Mouse (Mus musculus): ENCODE data around the gene 4930503B20Rik. TPM values are rescaled to one million over a fixed set of nuclear protein-coding genes. Genes with fewer than 3 reads are reported as not detected.

4930503B20Rik gene
- polyA plus RNA-seq, 1 experiment from 2014 or later = not detected

GRCm38 (mm10) chr3:146632506-146632905 lies 18.6 kb downstream of the 4930503B20Rik start:
- no peak overlapping the region for H3K27ac ChIP-seq
- DNase-seq (ENCODE audit: low spot score) = no peak
- 87% methylated on average over 5 of the region's 5 CpGs for WGBS
- H3K4me3 ChIP-seq = no peak overlapping the region
- peaks cover 12% of the 10 kb centered on the region; the same call in 1 of the 2 replicates for H3K4me1 ChIP-seq
- H3K27me3 ChIP-seq (ENCODE audit: insufficient read depth, poor library complexity, severe bottlenecking) = no peaks in the 10 kb centered on the region
- no peaks in the 10 kb centered on the region for H3K36me3 ChIP-seq
- no peaks in the 10 kb centered on the region for H3K9me3 ChIP-seq

DNA sequence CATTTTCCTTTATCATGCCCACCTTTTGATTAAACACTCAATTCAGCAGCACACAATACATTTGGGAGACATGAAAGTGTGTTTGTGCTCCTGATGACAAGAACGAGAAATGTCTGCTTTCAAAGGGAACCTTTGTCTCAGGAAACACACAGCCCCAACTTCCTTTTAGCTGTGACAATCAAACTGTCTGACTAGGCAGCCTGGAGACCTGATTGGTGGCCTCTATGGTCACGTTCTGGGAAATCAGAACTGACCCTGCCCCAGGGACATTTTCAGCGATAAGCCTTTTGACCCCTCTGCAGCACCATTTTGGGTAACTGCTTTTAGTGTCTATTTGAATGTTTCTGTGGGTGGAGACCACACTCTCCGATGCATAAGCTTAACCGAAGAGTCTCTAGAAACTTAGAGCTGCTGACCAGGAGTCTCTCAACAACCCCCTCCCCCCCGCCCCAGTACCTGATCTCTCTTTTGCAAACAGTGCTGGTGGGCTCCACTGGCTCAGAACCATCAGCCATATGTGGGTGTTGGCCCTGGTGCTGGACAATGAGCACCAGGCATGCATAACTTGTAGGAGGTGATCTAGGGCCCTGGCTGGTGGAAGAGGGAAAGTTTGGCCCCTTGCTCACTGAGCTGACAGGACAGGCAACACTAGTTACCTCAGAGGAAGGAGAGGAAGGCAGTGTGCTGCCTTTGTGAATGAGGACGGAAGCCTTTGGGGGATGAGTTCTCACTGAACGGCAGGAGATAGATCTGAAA lies 22.7 kb downstream of the 4930503B20Rik start:
- Histone ChIP-seq H3K27ac (0 out of 2 replicates have a peak overlapping the region, but pooled peaks have one; percentile 44), H3K4me1 (peaks cover 12% of the 10 kb centered on the region; the same call in 1 of the 2 replicates), H3K4me3 (no peak overlapping the region), H3K27me3 (ENCODE audit: insufficient read depth, poor library complexity, severe bottlenecking) (no peaks in the 10 kb centered on the region), H3K9me3 (no peaks in the 10 kb centered on the region), H3K36me3 (no peaks in the 10 kb centered on the region)
- WGBS = 60% methylated on average over 8 of the region's 8 CpGs
- DNase-seq (ENCODE audit: low spot score) = no peak

GRCm38 (mm10) chr3:146625766-146626165 lies 25.4 kb downstream of the 4930503B20Rik start:
- DNase-seq (ENCODE audit: low spot score) = no peak
- Histone ChIP-seq H3K36me3 (no peaks in the 10 kb centered on the region), H3K27me3 (ENCODE audit: insufficient read depth, poor library complexity, severe bottlenecking) (no peaks in the 10 kb centered on the region), H3K4me3 (no peak overlapping the region), H3K27ac (no peak overlapping the region), H3K4me1 (peaks cover 12% of the 10 kb centered on the region; the same call in 1 of the 2 replicates), H3K9me3 (no peaks in the 10 kb centered on the region)
- 74% methylated on average over 4 of the region's 4 CpGs for WGBS

GRCm38 (mm10) chr3:146621966-146622365 lies 29.2 kb downstream of the 4930503B20Rik start:
- WGBS = 82% methylated on average over 11 of the region's 11 CpGs
- H3K4me3 ChIP-seq = no peak overlapping the region
- no peaks in the 10 kb centered on the region for H3K36me3 ChIP-seq
- H3K4me1 ChIP-seq = no peaks in the 10 kb centered on the region
- DNase-seq (ENCODE audit: low spot score) = no peak
- H3K9me3 ChIP-seq = no peaks in the 10 kb centered on the region
- no peaks in the 10 kb centered on the region for H3K27me3 ChIP-seq (ENCODE audit: insufficient read depth, poor library complexity, severe bottlenecking)
- no peak overlapping the region for H3K27ac ChIP-seq

DNA sequence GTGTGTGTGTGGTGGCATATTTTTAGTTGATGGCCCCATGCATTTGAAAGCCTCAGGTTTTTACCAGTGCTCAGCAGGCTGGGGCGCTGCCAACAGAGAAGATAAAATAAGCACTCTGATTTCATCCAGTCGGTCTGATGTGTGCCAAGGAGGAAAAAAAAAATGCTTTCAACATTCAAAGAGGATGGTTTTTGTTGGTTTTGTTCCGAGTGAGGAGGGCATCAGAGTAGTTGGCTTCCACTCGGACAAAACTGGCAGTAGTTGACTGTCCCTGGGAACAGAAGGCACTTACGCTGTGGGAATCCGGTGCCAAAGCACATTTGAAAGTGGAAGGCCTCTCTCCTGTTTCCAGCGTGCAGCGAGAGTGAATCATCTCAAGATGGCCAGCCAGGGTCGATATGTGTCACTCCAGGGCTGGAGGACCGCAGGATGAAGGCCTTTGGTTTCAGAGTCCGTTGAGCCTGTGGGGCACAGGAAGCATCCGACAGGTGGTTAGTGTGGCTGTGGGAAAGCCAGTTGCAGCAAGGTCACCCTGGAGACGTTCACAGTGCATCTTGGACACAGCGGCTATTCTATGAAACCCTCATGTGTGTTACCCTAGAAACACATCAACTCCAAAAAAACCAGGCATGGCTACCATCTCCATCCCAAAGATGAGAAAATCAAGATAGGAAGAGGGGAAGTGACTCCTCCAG lies 30.4 kb downstream of the 4930503B20Rik start:
- no peak overlapping the region for H3K27ac ChIP-seq
- H3K4me3 ChIP-seq = no peak overlapping the region
- H3K4me1 ChIP-seq = no peaks in the 10 kb centered on the region
- DNase-seq (ENCODE audit: low spot score) = no peak
- H3K27me3 ChIP-seq (ENCODE audit: insufficient read depth, poor library complexity, severe bottlenecking) = no peaks in the 10 kb centered on the region
- H3K9me3 ChIP-seq = no peaks in the 10 kb centered on the region
- WGBS = 79% methylated on average over 14 of the region's 14 CpGs
- no peaks in the 10 kb centered on the region for H3K36me3 ChIP-seq

GRCm38 (mm10) chr3:146620101-146620500 lies 31.0 kb downstream of the 4930503B20Rik start:
- H3K36me3 ChIP-seq = no peaks in the 10 kb centered on the region
- 82% methylated on average over 10 of the region's 10 CpGs for WGBS
- H3K27me3 ChIP-seq (ENCODE audit: insufficient read depth, poor library complexity, severe bottlenecking) = no peaks in the 10 kb centered on the region
- H3K4me3 ChIP-seq = no peak overlapping the region
- H3K9me3 ChIP-seq = no peaks in the 10 kb centered on the region
- H3K4me1 ChIP-seq = no peaks in the 10 kb centered on the region
- DNase-seq (ENCODE audit: low spot score) = no peak
- no peak overlapping the region for H3K27ac ChIP-seq

- no peaks in the 10 kb centered on the region for H3K36me3 ChIP-seq
These were observed 32.8 kb downstream of the 4930503B20Rik start for GRCm38 (mm10) chr3:146618357-146618756.

DNA sequence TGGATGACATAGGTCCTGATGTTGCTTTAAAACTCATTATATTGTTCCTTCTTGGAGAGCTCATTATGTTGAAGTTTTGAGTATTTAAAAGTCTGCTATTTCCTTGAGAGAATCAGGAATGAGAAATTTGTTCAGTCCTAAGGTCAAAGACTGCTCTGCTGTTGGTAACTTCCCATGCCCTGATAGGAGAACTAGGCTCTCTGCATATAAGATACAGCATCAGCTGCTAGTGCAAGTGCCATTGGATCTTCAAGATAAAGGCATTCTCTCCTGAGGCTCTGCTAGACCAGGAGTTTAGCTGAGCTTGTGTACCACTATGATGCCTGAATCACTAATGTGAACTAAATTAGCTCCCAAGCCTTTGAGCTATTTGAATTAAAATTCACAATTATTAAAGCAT lies 33.2 kb downstream of the 4930503B20Rik start:
- no peaks in the 10 kb centered on the region for H3K36me3 ChIP-seq
- H3K27me3 ChIP-seq (ENCODE audit: insufficient read depth, poor library complexity, severe bottlenecking) = no peaks in the 10 kb centered on the region
- no peaks in the 10 kb centered on the region for H3K9me3 ChIP-seq
- H3K4me1 ChIP-seq = no peaks in the 10 kb centered on the region
- DNase-seq (ENCODE audit: low spot score) = no peak
- H3K4me3 ChIP-seq = no peak overlapping the region
- no peak overlapping the region for H3K27ac ChIP-seq

More at GRCm38 (mm10) chr3:146618357-146618756, 32.8 kb downstream of the 4930503B20Rik start:
- H3K27ac ChIP-seq = no peak overlapping the region
- DNase-seq (ENCODE audit: low spot score) = no peak
- H3K27me3 ChIP-seq (ENCODE audit: insufficient read depth, poor library complexity, severe bottlenecking) = no peaks in the 10 kb centered on the region
- no peaks in the 10 kb centered on the region for H3K4me1 ChIP-seq
- 49% methylated on average over 4 of the region's 4 CpGs for WGBS
- H3K4me3 ChIP-seq = no peak overlapping the region
- H3K9me3 ChIP-seq = no peaks in the 10 kb centered on the region

- Histone ChIP-seq H3K27ac (no peak overlapping the region), H3K9me3 (no peaks in the 10 kb centered on the region)
- WGBS = 75% methylated on average over 5 of the region's 5 CpGs
These were observed 34.4 kb downstream of the 4930503B20Rik start for GRCm38 (mm10) chr3:146616533-146617283.

GRCm38 (mm10) chr3:146615496-146615895 lies 35.6 kb downstream of the 4930503B20Rik start, which contains the start of gene Dnase2b:
Gene Dnase2b (minus strand): TSS chr3:146615596.
- no peaks in the 10 kb centered on the region for H3K36me3 ChIP-seq
- no peaks in the 10 kb centered on the region for H3K9me3 ChIP-seq
- H3K27ac ChIP-seq = no peak within 1 kb of the TSS
- no peak within 1 kb of the TSS for H3K4me3 ChIP-seq
- 86% methylated on average over 4 of the region's 4 CpGs for WGBS
- no peak for DNase-seq (ENCODE audit: low spot score)
- H3K27me3 ChIP-seq (ENCODE audit: insufficient read depth, poor library complexity, severe bottlenecking) = no peaks in the 10 kb centered on the region
- no peaks in the 10 kb centered on the region for H3K4me1 ChIP-seq

More at GRCm38 (mm10) chr3:146616533-146617283, 34.4 kb downstream of the 4930503B20Rik start:
- Histone ChIP-seq H3K27me3 (ENCODE audit: insufficient read depth, poor library complexity, severe bottlenecking) (no peaks in the 10 kb centered on the region), H3K4me1 (no peaks in the 10 kb centered on the region), H3K36me3 (no peaks in the 10 kb centered on the region), H3K4me3 (no peak overlapping the region)
- DNase-seq (ENCODE audit: low spot score) = no peak

DNA sequence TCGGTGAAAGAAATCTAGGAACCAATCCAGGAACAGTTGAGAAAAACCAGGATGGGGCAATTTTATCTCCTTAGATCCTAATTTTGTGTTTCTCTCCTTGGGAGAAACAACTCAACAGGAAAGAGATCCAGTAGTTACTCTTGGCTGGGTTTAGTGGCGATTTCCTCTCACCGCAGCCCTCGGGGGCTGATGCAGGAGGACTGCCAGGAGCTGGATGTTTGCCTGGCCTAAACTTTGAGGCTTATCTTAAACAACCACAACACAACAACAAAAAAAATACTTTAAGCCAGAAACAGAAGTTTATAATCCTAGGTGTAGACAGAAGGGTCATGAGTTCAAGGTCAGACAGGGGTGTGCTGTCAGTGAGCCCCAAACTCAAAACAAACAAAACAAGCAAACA lies 39.3 kb downstream of the 4930503B20Rik start:
- Histone ChIP-seq H3K4me3 (no peak overlapping the region), H3K27me3 (ENCODE audit: insufficient read depth, poor library complexity, severe bottlenecking) (no peaks in the 10 kb centered on the region), H3K36me3 (no peaks in the 10 kb centered on the region), H3K9me3 (no peaks in the 10 kb centered on the region), H3K27ac (no peak overlapping the region), H3K4me1 (no peaks in the 10 kb centered on the region)
- no peak for DNase-seq (ENCODE audit: low spot score)
- 71% methylated on average over 4 of the region's 4 CpGs for WGBS

- no peak overlapping the region for H3K27ac ChIP-seq
- DNase-seq (ENCODE audit: low spot score) = no peak
- no peaks in the 10 kb centered on the region for H3K36me3 ChIP-seq
- no peaks in the 10 kb centered on the region for H3K4me1 ChIP-seq
- no peaks in the 10 kb centered on the region for H3K27me3 ChIP-seq (ENCODE audit: insufficient read depth, poor library complexity, severe bottlenecking)
- no peak overlapping the region for H3K4me3 ChIP-seq
- H3K9me3 ChIP-seq = no peaks in the 10 kb centered on the region
- WGBS = 82% methylated on average over 4 of the region's 4 CpGs
These were observed 39.9 kb downstream of the 4930503B20Rik start for GRCm38 (mm10) chr3:146611261-146611660.

DNA sequence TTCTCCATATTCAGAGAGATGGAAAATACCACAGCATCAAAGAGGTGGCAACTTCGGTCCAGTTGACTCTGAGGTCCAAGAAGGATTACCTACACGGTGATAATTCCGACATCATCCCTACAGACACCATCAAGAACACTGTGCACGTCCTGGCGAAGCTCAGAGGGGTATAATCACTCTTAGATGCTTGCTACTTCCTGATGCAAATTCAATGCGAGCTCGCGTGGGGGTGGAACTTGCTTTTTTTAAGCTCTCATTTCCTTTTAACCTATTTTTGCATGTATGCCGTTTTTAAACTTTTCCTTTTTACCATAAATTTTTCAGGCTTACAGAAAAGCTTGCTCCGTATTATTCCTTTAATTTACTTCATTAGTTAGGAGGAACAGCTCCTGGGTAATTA lies 40.8 kb downstream of the 4930503B20Rik start:
- WGBS = 73% methylated on average over 10 of the region's 10 CpGs
- Histone ChIP-seq H3K4me1 (no peaks in the 10 kb centered on the region), H3K36me3 (no peaks in the 10 kb centered on the region), H3K4me3 (no peak overlapping the region), H3K27ac (no peak overlapping the region), H3K27me3 (ENCODE audit: insufficient read depth, poor library complexity, severe bottlenecking) (no peaks in the 10 kb centered on the region), H3K9me3 (no peaks in the 10 kb centered on the region)
- DNase-seq (ENCODE audit: low spot score) = no peak

Measured in heart, embryonic 10.5 days (tissue).